Mouse (Mus musculus): Measurements from ENCODE around the gene Dzip1l. TPM values are rescaled to one million over a fixed set of nuclear protein-coding genes. Genes with fewer than 3 reads are reported as not detected.
"Not testable (repeated sequence)": the region's sequence is repeated elsewhere in the genome, so short reads cannot be mapped to it uniquely, and the experiment has no call there.

The Dzip1l gene
- total RNA-seq (2021): 1 to 10 TPM; 1.9 to 2.0 TPM
- long read RNA-seq, experiment 1: 0 reads
- long read RNA-seq, experiment 2: 0 reads

DNA sequence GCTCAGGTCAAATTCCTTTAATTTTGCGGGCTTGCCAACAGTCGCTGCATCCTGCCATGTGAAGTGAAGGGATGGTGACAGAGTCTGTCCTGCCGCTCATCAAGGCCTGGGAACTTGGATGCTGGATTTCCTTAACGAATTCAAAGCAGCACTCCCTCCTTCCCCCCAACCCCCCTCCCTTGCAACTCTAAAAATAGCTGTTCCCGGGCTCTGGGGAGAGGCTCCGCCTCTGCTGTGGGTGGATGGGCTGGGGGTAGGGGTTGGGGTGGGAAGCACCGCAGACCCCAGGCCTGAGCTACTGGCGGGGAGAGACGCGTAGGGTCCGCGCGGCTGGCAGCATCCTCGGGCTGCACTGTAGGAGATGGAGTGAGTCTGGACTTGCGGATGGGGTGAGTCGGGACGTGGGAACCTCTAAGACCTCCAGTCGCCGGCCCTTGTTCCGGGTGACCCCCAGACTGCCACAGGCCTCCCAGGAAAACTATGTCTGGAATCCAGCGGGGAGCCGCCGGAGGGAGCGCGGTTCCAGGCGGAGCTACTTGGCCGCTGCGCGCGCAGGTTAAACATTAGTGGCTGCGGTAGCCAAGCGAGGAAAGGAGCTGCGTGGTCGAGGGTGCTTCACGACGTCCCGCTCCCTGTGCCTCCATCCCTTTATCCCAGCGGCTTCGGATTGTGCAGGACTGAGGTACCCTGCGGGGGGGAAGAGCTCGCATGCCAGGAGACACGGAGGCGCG lies at the start of gene Dzip1l:
TSS of gene Dzip1l (plus strand) at position 216 of the 731 bp plus-strand sequence.
- DNase-seq: peak; percentile 42

DNA sequence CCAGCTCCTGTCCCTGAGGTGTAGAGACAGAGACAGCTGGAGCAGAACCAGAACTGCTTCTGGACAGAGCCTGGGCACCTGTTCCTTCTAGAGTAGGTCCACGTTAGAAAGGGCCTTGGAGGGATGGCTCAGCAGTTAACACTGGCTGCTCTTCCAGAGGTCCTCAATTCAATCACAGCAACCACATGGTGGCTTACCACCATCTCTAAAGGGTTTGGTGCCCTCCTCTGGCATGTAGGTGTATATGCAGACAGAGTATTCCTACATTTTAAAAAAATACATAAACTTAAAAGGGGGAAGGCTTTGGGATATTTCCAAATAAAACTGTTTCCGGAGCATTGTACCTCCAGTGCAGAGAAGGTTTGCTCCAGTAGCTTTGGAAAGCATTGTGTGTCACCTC lies 48.6 kb upstream of the Dzip1l start:
- no peak for DNase-seq

DNA sequence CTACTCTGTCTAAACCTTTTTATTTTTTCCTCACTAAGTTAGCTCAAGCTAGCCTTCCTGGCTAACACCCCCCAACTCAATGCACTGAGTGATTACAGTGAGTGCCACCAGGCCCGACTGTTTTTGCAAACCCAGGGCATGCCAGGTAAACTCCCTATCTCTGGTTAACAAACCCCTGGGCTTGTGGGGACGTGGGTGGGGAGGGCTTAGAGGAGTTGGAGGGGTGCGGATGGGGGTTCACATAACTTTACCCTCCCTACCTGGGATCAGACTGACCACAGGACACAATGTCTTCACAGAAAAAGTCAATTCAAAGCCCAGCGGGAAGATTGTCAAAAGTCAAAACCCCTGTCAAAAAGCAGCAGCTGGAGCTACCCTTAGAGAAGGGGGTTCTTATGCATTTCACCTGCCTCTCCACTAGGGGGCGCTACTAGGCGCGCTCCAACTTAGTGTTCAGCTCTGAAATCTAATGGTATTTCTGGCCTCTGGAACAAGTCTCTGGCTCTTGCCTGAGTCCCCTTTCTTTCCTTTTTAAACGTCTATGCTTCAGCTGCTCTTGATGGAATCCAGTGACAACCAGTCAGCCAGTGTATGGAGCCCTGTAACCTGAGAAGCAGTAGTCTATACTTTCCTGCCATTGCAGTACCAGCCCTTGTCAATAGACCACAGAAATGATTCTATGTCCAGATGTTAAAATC lies 41.6 kb upstream of the Dzip1l start:
- peak; percentile 26 for DNase-seq

DNA sequence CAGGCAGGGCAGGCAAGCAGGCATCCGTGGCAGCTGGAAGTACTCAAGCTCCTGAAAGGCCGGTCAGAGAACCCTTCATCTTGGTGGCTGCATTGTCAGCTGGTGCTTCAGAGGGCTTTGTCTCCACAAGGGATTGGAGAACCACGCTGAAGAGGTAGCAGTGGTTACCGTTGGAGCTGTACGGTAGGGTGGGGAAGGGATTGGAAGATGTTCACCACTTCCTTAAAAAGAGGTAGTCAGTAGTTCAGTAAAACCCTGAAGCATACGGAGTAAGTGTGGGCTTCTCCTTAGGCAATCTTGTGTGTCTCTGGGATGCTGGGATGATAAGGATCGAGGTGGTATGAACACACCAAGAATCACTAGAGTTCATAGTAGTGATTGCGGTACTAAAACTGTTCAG lies 38.2 kb upstream of the Dzip1l start:
- no peak for DNase-seq

DNA sequence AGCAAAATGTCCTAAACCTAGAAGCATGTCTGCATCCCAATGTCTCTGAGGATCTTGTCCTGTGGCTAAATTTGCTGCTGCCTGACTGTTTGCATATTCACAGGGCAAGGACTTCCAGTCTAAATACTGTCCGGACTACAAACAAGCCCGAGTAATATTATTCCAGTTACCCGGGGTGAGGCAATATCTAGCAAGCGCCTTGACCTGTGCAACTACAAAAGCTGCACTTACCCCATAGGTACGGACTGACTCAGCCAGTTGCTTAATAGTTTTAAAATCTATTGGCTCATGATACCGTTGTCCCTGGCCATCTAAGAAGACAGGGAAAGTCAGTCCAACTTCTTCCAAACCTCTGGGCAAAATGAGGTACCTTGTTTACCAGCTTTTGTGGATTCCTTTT lies 30.2 kb upstream of the Dzip1l start:
- DNase-seq: not testable (repeated sequence)

DNA sequence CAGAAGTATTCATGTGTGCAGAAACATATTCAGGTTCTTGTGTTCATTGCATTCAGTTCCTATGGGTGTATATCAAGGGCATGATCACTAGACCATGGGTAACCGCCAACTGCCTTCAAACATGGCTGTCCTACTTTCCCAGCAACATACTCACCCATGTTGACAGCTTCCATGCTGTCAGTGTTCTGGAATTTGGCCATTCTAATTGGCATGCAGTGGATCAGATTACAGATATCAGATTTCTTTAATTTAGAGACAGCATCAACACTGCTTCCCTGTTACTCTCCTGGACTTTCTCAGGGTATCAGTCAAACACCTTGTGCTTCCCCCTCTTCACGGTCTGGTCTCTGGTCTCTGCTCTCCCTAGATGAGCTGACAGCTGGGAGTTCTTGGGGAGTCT lies 25.7 kb upstream of the Dzip1l start:
- no peak for DNase-seq

DNA sequence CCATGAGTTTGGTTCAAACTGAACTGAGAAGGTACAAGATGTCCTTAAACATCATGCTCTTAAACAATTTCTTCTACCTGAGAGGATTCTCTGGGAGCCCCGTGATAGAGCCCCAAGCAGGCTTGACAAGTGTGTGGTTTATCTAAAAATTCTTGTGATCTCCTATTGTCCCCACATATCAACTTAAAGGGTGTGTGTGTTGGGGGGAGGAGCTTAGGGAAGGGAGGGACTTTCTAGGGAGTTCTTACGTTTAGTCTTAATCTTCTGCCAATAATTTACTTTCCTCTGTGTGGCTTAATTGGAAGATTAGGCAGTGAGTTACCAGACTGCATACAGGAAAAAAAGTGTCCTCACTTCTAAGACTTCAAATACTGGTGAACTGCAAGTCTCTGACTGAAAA lies 17.1 kb upstream of the Dzip1l start, which contains the start of gene A4gnt:
TSS of gene A4gnt (plus strand) at position 301 of the 400 bp plus-strand sequence.
- DNase-seq: no peak

DNA sequence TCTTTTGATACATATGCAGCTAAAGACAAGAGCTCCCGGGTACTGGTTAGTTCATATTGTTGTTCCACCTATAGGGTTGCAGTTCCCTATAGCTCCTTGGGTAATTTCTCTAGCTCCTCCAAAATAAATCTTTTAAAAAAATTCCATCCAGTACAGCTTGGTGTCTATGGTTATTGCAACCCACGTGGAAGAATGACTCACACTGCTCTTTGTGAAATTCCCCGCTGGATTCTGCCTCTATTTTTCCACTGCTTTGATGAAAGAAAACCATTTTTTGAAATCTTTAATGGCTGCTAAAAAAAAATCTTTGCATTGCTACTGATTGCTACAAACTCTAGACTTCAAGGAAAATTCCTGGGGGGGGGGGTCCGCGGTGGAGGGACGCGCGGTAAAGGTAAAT lies 9.6 kb upstream of the Dzip1l start:
- DNase-seq: no peak

DNA sequence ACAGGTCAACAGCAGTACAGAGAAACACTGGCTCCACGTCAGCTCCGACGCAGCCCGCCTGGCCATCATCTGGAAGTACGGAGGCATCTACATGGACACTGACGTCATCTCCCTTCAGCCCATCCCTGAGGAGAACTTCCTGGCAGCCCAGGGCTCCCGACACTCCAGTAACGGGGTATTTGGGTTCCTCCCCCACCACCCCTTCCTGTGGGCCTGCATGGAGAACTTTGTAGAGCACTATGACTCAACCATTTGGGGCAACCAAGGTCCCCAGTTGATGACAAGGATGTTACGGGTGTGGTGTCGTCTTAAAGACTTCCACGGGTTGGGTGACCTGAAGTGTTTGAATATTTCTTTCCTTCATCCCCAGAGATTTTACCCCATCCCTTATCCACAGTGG lies 9.1 kb upstream of the Dzip1l start:
- no peak for DNase-seq

DNA sequence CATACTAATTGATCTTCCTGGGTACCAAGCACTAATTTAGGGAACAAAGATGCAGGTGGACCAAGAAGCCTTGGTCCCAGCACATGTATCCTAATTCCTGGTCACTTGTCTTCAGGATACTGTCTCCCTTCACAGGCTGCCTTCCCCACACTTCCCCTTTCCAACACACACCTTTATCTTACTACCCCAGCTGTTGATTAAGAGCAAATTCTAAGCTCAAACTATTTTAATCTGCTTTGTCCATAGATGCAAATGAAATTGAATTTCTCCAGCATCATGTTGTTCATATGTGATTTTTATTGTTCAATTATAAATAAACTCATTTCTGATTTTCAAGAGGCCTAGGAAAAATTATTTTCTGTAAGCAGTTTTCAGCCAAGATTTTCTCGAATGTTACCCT lies 7.3 kb upstream of the Dzip1l start:
- no peak for DNase-seq

DNA sequence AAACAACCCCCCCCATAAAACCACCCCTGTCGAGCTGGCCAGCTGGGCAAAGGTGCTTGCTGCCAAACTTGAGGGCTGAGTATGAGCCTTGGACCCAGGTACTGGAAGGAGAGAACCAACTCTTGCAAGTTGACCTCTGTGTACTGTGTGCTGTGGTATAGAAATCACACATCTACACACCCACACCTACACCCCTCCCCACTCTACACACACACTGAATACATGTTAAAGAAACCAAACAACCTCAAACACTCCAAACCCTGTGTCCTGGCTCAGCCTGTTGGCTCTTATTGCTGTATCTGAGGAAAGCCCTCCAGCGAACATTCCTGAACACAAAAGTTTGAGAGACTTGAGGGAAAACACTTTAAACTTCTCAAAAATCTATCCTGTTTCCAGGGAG lies 6.3 kb upstream of the Dzip1l start:
- DNase-seq: no peak

DNA sequence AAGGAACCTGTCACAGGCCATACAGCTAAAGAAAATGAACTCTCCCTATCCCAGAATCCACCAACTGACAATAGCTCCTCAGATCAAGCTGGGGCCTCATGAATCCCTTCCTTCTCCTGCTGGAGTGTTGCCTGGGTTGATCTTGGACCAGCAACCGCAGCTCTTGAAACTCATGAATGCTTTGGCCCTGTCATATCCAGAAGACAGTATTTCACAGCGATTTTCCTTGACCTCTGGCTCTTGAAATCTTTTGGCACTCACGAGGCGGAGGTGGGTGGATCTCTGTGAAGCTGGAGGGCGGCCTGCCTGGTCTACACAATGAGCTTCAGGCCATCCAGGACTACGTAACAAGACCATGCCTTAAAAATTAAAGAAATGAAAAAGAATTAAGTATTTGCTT lies 5.2 kb upstream of the Dzip1l start:
- DNase-seq: peak; percentile 12

DNA sequence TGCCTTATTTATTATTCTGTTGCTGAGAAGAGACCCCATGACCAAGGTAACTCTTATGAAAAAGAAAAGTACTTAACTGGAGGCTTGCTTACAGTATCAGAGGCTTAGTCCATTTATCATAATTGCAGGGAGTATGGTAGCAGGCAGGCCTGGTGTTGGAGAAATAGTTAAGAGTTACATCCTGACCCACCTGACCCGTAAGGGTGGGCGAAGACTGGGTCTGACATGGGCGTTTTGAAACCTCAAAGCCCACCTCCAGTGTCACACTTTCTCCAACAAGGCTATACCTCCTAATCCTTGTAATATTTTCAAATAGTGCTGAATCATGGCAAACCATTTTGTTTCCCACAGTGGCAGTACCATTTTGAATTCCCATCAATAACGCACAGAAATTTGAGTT lies 715 bp upstream of the Dzip1l start:
- no peak for DNase-seq

DNA sequence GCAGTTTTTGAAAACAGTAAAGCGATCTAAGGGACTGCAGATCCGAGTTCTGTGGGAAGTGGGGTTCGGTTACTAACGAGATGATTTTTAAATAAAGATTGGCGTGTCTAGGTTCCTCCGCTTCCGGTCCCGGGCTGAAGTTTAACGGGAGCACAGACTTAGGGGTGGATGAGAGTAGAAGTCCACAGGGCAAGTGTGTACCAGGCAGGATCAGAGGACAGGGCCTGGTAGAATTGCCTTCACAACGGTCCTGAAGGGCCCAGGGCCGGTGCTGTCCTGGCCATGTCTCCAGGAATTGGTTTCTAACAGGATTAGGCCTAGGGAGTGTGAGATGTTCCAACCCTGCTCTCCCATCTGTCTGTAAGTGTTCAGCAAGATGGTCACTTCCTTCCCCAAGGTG lies 775 bp downstream of the Dzip1l start:
- DNase-seq: peak; percentile 10

DNA sequence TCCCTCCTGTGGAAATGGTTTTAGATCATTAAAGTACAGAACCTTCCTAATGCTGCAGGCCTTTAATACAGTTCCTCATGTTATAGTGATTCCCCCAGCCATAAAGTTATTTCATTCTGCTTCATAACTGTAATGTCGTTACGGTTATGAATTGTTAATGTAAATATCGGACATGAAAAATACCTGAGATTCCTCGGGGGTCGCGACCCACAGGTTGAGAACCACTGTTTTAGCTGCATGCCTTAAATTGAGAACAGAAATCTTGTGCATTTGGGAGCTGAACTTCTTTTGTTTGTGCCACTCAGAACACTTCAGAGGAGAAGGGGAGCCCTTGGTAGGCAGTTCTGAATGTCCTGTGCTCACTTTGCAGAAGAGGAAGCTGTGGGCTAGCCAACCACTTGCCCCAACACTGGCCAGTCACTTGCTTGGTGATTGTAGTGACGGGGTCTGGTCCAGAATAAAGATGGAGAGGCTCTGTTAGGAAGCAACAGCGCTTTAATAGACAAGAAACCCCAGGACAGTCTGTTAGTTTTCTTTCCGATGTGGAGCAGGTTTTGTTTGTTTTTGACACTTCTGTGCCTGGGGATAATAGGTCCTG lies 1.3 kb downstream of the Dzip1l start:
- DNase-seq: no peak

DNA sequence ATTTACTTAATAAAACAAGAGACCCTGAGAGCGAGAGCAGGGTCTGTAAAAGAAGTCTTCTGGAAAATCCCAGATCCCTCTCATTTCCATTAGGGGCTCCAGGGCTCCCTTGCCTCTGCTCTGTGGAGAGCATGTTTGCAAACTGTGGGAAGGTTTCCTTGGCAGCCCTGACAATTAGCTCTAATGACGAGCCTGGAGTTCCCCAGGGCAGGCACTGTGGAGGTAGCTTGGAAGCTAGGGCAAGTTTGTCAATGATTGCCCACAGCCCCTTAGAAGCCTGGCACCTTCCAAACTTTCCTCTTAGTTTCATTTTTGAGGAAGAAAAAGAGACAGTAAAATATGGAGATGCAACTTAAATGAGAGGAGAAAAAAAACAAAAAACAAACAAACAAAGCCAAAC lies 2.5 kb downstream of the Dzip1l start:
- no peak for DNase-seq

DNA sequence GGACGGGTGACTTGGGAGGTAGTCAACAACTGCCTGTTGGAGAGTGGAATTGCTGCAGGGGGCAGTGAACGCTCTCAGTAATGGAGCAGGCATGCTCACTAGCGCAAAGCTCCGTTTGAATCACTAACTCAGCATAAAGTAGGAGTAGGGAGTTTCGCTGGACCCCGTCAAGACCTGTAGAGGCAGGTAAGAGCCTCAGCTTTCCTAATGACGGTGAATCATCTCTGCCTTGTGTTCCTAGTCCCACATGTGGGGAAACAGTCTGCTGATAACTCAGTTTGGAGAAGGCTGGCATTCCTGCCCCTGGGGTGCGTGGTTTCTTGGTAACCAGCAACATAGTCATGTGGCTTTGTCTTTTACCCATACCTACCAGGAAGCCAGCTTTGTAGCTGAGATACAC lies 3.0 kb downstream of the Dzip1l start:
- DNase-seq: no peak

DNA sequence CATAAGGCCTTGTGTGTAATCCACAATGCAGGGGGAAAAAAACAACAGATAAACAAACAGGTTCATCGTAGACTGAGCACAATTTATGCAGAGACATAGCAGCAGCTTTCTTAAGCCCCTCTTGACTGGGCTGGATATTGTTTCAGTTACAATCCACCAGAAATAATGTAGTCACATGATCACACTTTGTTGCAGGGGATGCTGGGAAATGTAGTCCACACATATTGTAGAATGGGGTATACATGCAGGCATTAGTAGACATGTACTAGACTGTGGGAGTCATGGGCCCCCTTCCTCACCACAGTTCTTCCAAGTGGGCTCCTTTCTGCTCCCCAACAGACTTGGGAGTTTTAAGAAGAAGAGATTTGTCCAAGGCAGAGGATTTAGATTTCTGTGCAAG lies 7.5 kb downstream of the Dzip1l start:
- no peak for DNase-seq

DNA sequence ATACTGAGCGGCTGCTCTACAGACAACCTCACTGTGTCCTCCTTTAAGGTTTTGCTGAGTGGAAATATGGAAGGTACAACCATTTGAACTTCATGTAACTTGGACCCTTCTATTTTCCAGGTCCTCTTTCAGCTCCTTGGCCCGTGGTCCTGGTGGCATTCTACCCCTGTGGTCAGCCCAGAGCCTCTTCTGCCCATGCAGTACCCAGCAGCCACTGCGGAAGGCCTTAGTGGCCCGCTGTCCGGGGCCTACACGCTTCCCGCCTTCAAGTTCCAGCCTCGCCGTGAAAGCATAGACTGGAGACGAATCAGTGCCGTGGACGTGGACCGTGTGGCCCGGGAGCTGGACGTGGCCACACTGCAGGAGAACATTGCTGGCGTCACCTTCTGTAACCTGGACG lies 7.9 kb downstream of the Dzip1l start:
- no peak for DNase-seq

DNA sequence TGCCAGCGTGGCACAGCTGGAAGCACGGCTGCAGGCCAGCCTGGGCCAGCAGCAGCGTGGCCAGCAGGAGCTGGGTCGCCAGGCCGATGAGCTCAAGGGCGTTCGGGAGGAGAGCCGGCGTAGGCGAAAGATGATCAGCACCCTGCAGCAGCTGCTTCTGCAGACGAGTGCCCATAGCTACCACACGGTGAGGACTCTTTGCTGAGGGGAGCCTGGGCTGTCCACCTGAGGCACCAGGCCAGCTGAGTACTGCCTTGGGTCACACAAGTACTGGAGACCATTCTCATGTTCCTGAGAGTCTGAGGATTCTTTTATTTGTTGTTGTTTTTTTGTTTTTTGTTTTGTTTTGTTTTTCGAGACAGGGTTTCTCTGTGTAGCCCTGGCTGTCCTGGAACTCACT lies 8.4 kb downstream of the Dzip1l start:
- DNase-seq: peak; percentile 43

DNA sequence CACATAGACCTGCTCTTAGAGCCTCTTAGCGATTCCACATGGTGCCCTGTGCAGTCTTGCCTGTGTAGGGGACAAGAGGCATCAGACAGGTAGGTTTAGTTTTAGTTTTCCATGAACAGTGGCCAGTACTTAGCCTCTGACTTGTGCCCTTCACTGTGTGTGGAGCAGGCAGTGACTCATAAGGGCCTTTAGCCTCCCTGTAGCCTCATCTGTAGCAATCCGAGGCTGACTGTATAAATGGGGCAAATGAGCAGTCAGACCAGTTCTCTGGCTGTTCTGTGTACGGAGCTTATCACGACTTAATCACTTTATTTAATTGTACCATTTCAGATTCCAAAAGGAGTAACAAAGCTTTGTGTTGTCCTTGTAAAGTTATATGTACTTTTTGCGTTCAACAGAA lies 10.7 kb downstream of the Dzip1l start:
- DNase-seq: no peak

DNA sequence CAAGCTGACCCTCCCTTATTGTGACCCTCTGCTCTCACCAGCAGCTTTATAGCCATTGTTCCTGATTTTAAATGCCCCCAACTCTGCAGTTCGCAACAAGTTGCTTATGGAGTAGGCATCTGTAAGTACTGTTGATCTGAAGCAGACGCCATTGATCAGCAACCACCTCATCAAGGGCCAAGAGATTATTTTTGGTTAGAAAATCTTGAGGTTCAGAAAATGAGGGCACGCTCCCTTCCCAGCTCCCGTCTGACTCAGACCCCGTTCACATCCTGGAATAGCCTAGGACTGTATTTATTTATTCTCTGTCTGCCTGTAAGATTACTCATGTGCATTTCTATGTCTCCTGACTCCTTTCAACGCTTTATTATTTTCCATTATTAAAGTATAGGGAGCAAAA lies 16.1 kb downstream of the Dzip1l start:
- DNase-seq: no peak

DNA sequence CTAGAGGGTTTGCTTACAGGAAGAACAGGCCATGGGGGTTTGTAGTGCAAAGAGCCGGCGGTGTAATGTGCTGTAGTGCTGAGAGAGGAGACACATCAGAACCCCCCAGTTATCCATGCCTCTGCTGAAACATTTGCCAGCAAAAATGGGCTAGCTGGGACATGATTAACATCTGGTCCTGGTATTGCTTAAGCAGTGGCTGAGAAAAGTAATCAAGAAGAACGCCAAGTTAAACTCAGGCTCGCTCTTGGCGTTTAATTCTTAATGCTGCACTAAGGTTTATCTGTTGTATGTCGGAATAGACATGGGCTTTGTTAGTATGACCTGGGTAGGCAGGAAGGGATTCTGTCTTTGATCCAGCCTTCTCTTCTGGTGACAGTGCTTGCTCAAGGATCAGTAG lies 16.8 kb downstream of the Dzip1l start:
- no peak for DNase-seq

DNA sequence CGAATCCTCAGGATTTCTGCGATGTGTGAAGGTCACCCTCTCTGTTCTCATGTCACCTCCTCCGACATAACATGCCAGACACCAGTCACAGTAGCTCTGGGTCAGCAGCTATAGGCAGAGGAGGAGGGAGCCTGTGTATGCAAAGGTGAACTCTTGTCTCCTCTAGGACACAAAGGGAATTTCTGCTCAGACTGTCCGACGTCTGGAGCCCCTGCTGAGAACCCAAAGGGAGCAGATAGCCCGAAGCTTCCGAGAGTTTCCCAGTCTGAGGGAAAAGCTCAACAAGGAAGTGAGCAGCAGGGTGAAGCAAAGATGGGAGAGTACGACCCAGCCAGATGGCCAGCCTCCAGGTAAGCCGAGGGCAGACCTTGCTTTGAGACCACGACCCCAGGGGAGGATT lies 31.5 kb downstream of the Dzip1l start:
- DNase-seq: no peak
